ENCODE assay signal across 9 mouse cellular contexts in genomic region chr13:119755681-119756471, GRCm38 (mm10). TPM values are rescaled to one million over a fixed set of nuclear protein-coding genes. Genes with fewer than 3 reads are reported as not detected.
DNase-seq lines count a peak whose midpoint lies in the region; ATAC-seq lines count a peak whose summit lies in the region.
"Had no signal": no experiment of that assay in that cellular context is flagged by ENCODE, and none has a peak within 500 bp of the region (broad histone marks: within the 10 kb centered on the region; RNA-seq: fewer than 3 reads in every experiment).

Nim1k (minus strand) TSS chr13:119755882.

- peak; percentile 95 for ATAC-seq in intestine, embryonic 15.5 days

- peak within 1 kb of the TSS; percentile 2; the same call in 1 of the 2 replicates for H3K27ac ChIP-seq in intestine, embryonic 15.5 days

- peak within 1 kb of the TSS; percentile 50 for H3K4me3 ChIP-seq in intestine, embryonic 15.5 days (replicated peaks)
- H3K4me3 ChIP-seq: myocyte had no signal

- H3K4me2 ChIP-seq in intestine, embryonic 15.5 days (replicated peaks), result peak within 1 kb of the TSS; percentile 96

- peaks cover 12% of the 10 kb centered on the region for H3K4me1 ChIP-seq in intestine, embryonic 15.5 days (replicated peaks)

- intact Hi-C loops in left cerebral cortex, postnatal 36 days (cut with DNase I), result loop anchor here (2.0 to 5.0 kb wide), 3 partner anchors 29 to 64 kb away; partner anchors contain the start of genes Hmgcs1 and Zfp131

- H3K9ac ChIP-seq in intestine, embryonic 15.5 days, result peak within 1 kb of the TSS; percentile 49

- DNase-seq in adrenal gland, adult 2 months, result peak; percentile 94
- peak; percentile 62 for DNase-seq in embryo, embryonic 11.5 days (ENCODE audit: low read depth, low spot score)
- peak; percentile 60 to 82 for DNase-seq in gastrocnemius, postnatal 4 days (ENCODE audit: low spot score in 2 of 2)
- DNase-seq in left cerebral cortex, postnatal 36 days (ENCODE audit: low spot score in 2 of 2), result peak; percentile 85 to 87
- peak; percentile 86 for DNase-seq in mesoderm, embryonic 11.5 days (ENCODE audit: low read depth, low spot score)
- DNase-seq in right cerebral cortex, postnatal 36 days (ENCODE audit: low spot score in 2 of 2), result peak; percentile 81 to 83
- peak; percentile 79 for DNase-seq in yolk sac, embryonic 10.5 days (ENCODE audit: low spot score)

- under 1% methylated on average over 43 of the region's 43 CpGs for WGBS in intestine, embryonic 15.5 days

- H3K36me3 ChIP-seq in intestine, embryonic 15.5 days, result no peaks in the 10 kb centered on the region

- H3K27me3 ChIP-seq in intestine, embryonic 15.5 days (replicated peaks), result no peaks in the 10 kb centered on the region

- H3K9me3 ChIP-seq in intestine, embryonic 15.5 days, result no peaks in the 10 kb centered on the region

RNA-seq across cellular contexts. Expression of gene Nim1k, which starts in this region (rescaled TPM):
- total RNA-seq in adrenal gland, adult 2 months (2021), result 1 to 10 TPM; 1.8 to 2.4 TPM
- 2.1 and 2.7 TPM in 2 replicates for polyA plus RNA-seq in adrenal gland, adult 2 months (2012; rRNA removed)
- 1 to 10 TPM; 1.9 to 2.0 TPM for total RNA-seq in gastrocnemius, postnatal 4 days (2021)
- polyA plus RNA-seq in intestine, embryonic 15.5 days (2015; fragmentation: Nextera tagmentation; extraction: Ambion mirVana), result 0.54 and 0.63 TPM in 2 replicates
- 10 to 100 TPM; 13.9 to 16.2 TPM for total RNA-seq in left cerebral cortex, postnatal 36 days (2021)

Comparison
In these comparisons a context has a peak if more than half of its experiments do, and no peak if none do; other contexts are left out.
1. Peak in every context shown above with its lines: DNase-seq, ATAC-seq, H3K4me3 ChIP-seq and H3K27ac ChIP-seq.
2. RNA of gene Nim1k (total RNA-seq): 13.9 to 16.2 TPM in left cerebral cortex, postnatal 36 days; 1.8 to 2.4 TPM in adrenal gland, adult 2 months and 1.9 to 2.0 TPM in gastrocnemius, postnatal 4 days; every median in the first group is over 4 times any median in the second.
3. Peak in ATAC-seq, H3K4me3 ChIP-seq, H3K27ac ChIP-seq, H3K9ac ChIP-seq and H3K4me2 ChIP-seq in intestine, embryonic 15.5 days; RNA of the gene not detected or under 1 TPM.